Mouse (Mus musculus) heart, embryonic 11.5 days (tissue): ENCODE measurements around the gene Gsta2. TPM values are rescaled to one million over a fixed set of nuclear protein-coding genes. Genes with fewer than 3 reads are reported as not detected.
"Not testable (repeated sequence)": the region's sequence is repeated elsewhere in the genome, so short reads cannot be mapped to it uniquely, and the experiment has no call there.

Experiments used
- ATAC-seq: fragments of 200-750 bp; cut with Nextera tagmentation; replicated peaks from 2 replicates; pipeline ENCODE4 v1.8.0; 2017; ENCODE audit warnings: moderate library complexity; ENCODE audit not compliant: insufficient number of reproducible peaks, low FRiP score, low TSS enrichment
- H3K27ac ChIP-seq: fragments of 300-500 bp; sonication (generic); 2 replicates; pipeline ENCODE4 v1.5.1; 2014; ENCODE audit warnings: mild to moderate bottlenecking, low read depth, low read length
- H3K27me3 ChIP-seq: fragments of 300-500 bp; sonication (generic); 2 replicates; pipeline ENCODE4 v1.6.1; 2014; ENCODE audit warnings: mild to moderate bottlenecking, low read length, mixed read lengths; ENCODE audit not compliant: control insufficient read depth, insufficient read depth
- H3K36me3 ChIP-seq: fragments of 300-500 bp; sonication (generic); 2 replicates; pipeline ENCODE4 v1.6.1; 2014; ENCODE audit warnings: mild to moderate bottlenecking, low read length, moderate library complexity, mixed read lengths; ENCODE audit not compliant: control insufficient read depth, insufficient read depth
- H3K4me1 ChIP-seq: fragments of 300-500 bp; sonication (generic); 2 replicates; pipeline ENCODE4 v1.6.1; 2014; ENCODE audit warnings: low read length; ENCODE audit not compliant: control insufficient read depth, insufficient read depth
- H3K4me2 ChIP-seq: fragments of 300-500 bp; sonication (generic); 2 replicates; pipeline ENCODE4 v1.6.1; 2014; ENCODE audit warnings: mild to moderate bottlenecking, moderate library complexity
- H3K4me3 ChIP-seq: fragments of 300-500 bp; sonication (generic); 2 replicates; pipeline ENCODE4 v1.5.1; 2014; ENCODE audit warnings: low read depth, low read length
- H3K9ac ChIP-seq: fragments of 300-500 bp; sonication (generic); 2 replicates; pipeline ENCODE4 v1.6.1; 2014; ENCODE audit warnings: mild to moderate bottlenecking, low read depth, low read length, moderate library complexity
- H3K9me3 ChIP-seq: fragments of 300-500 bp; sonication (generic); replicated peaks from 2 replicates; pipeline ENCODE4 v1.6.1; 2016; ENCODE audit warnings: low read length; ENCODE audit not compliant: control insufficient read depth
- WGBS: fragments of 180-500 bp; shearing (Covaris S2); extraction: QIAGEN DNeasy Blood & Tissue Kit; methylation state at CpG from one replicate; pipeline ENCODE4 v1.1.7; 2014; ENCODE audit not compliant: insufficient replicate concordance; 5-methylcytosine and 5-hydroxymethylcytosine counted together
- polyA plus RNA-seq: library from polyadenylated mRNA; unstranded; fragments of >200 nt; fragmentation: Nextera tagmentation; extraction: Ambion mirVana; gene quantifications from 2 replicates; pipeline ENCODE4 v1.2.1, GENCODE M21; 2014

The Gsta2 gene
- polyA plus RNA-seq, 1 experiment from 2014 or later, result not detected

- ATAC-seq, result no peak
- H3K9me3 ChIP-seq, result no peaks in the 10 kb centered on the region
- 66% methylated on average over 2 of the region's 2 CpGs for WGBS
- H3K36me3 ChIP-seq, result no peaks in the 10 kb centered on the region
- H3K4me1 ChIP-seq, result no peaks in the 10 kb centered on the region
- H3K4me2 ChIP-seq, result no peak within 1 kb of the TSS
- H3K27ac ChIP-seq, result no peak within 1 kb of the TSS
- H3K4me3 ChIP-seq, result no peak within 1 kb of the TSS
- no peaks in the 10 kb centered on the region for H3K27me3 ChIP-seq
- H3K9ac ChIP-seq, result no peak within 1 kb of the TSS
Measured at GRCm38 (mm10) chr9:78314696-78315095, 40.9 kb downstream of the Gsta2 start, which contains the start of gene Omt2a. Gene Omt2a (minus strand): TSS chr9:78314796.

GRCm38 (mm10) chr9:78308122-78308521 lies 47.5 kb downstream of the Gsta2 start:
- 86% methylated on average over 3 of the region's 3 CpGs for WGBS

GRCm38 (mm10) chr9:78299143-78299542 lies 56.4 kb downstream of the Gsta2 start:
- not testable (repeated sequence) for H3K9me3 ChIP-seq, H3K4me2 ChIP-seq, H3K4me1 ChIP-seq, H3K27me3 ChIP-seq, H3K27ac ChIP-seq, H3K9ac ChIP-seq, H3K36me3 ChIP-seq, H3K4me3 ChIP-seq, ATAC-seq
- WGBS, result 69% methylated on average over 1 of the region's 1 CpGs

More at GRCm38 (mm10) chr9:78308122-78308521, 47.5 kb downstream of the Gsta2 start:
- H3K9ac ChIP-seq, H3K36me3 ChIP-seq, H3K27me3 ChIP-seq, H3K4me3 ChIP-seq, H3K27ac ChIP-seq, H3K4me2 ChIP-seq, H3K4me1 ChIP-seq, ATAC-seq, H3K9me3 ChIP-seq: not testable (repeated sequence)

- H3K27ac ChIP-seq, result no peak overlapping the region
- no peaks in the 10 kb centered on the region for H3K36me3 ChIP-seq
- H3K4me2 ChIP-seq, result no peak overlapping the region
- H3K9me3 ChIP-seq, result no peaks in the 10 kb centered on the region
- H3K27me3 ChIP-seq, result no peaks in the 10 kb centered on the region
- H3K4me1 ChIP-seq, result no peaks in the 10 kb centered on the region
- H3K9ac ChIP-seq, result no peak overlapping the region
- 95% methylated on average over 1 of the region's 1 CpGs for WGBS
- ATAC-seq, result no peak
- no peak overlapping the region for H3K4me3 ChIP-seq
Measured at GRCm38 (mm10) chr9:78298232-78298631, 57.4 kb downstream of the Gsta2 start.

GRCm38 (mm10) chr9:78296089-78296488 lies 59.5 kb downstream of the Gsta2 start:
- H3K27ac ChIP-seq, H3K9ac ChIP-seq, H3K36me3 ChIP-seq, H3K9me3 ChIP-seq, H3K4me3 ChIP-seq, H3K27me3 ChIP-seq, ATAC-seq, H3K4me1 ChIP-seq, H3K4me2 ChIP-seq: not testable (repeated sequence)
- 8% methylated on average over 6 of the region's 6 CpGs for WGBS

GRCm38 (mm10) chr9:78294781-78295180 lies 60.8 kb downstream of the Gsta2 start:
- not testable (repeated sequence) for H3K9ac ChIP-seq, H3K4me1 ChIP-seq, H3K27ac ChIP-seq, H3K9me3 ChIP-seq, H3K4me2 ChIP-seq, H3K36me3 ChIP-seq, H3K27me3 ChIP-seq, ATAC-seq, H3K4me3 ChIP-seq
- 81% methylated on average over 5 of the region's 7 CpGs for WGBS

GRCm38 (mm10) chr9:78293683-78294082 lies 61.9 kb downstream of the Gsta2 start:
- not testable (repeated sequence) for H3K9me3 ChIP-seq, ATAC-seq, H3K9ac ChIP-seq, H3K4me2 ChIP-seq, H3K27me3 ChIP-seq, H3K27ac ChIP-seq, H3K36me3 ChIP-seq, H3K4me3 ChIP-seq, H3K4me1 ChIP-seq
- 47% methylated on average over 1 of the region's 1 CpGs for WGBS

GRCm38 (mm10) chr9:78292462-78292861 lies 63.1 kb downstream of the Gsta2 start:
- H3K27me3 ChIP-seq, H3K9me3 ChIP-seq: not testable (repeated sequence)

GRCm38 (mm10) chr9:78289723-78290122 lies 65.9 kb downstream of the Gsta2 start, which contains the start of gene Gm10639:
Gene Gm10639 (plus strand): TSS chr9:78289923.
- WGBS, result 66% methylated on average over 3 of the region's 3 CpGs
- not testable (repeated sequence) for H3K4me2 ChIP-seq, H3K9ac ChIP-seq, H3K27ac ChIP-seq, H3K4me1 ChIP-seq, ATAC-seq, H3K27me3 ChIP-seq, H3K4me3 ChIP-seq, H3K36me3 ChIP-seq, H3K9me3 ChIP-seq

More at GRCm38 (mm10) chr9:78292462-78292861, 63.1 kb downstream of the Gsta2 start:
- ATAC-seq, H3K4me2 ChIP-seq, H3K4me3 ChIP-seq, H3K36me3 ChIP-seq, H3K9ac ChIP-seq, H3K27ac ChIP-seq, H3K4me1 ChIP-seq: not testable (repeated sequence)
- WGBS, result 73% methylated on average over 8 of the region's 8 CpGs
